Mouse (Mus musculus) lung, postnatal 0 days (tissue): ENCODE data around the gene Dhh.

Experiments used
- CTCF ChIP-seq: IDR thresholded peaks from 2 replicates; pipeline ENCODE4 v1.5.1; 2016; ENCODE audit warnings: antibody characterized with exemption, mild to moderate bottlenecking
- EP300 ChIP-seq: IDR thresholded peaks from 2 replicates; pipeline ENCODE4 v1.6.1; 2016; ENCODE audit warnings: antibody characterized with exemption, mild to moderate bottlenecking, control low read depth

DNA sequence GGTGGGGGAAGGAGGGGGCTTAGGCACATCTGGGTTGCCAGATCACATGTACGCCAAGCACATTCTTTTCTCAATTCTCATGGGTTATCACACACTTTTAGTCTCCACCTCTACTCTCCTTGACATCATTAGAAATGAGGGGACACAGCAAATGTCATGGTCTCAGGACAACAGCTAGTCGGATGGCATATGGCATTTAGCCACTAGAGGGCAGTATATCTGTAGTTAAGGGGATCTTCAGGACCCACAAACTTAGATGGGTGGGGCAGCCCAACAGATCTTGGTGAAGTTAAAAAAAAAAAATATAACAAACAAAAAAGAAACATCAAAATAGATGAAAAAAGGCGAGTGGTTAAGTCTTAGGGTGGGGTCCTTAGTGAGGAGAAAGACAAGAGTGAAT lies 21.0 kb downstream of the Dhh start:
- peak; percentile 89 for TF ChIP-seq CTCF
- TF ChIP-seq EP300 = no peak
